Mouse (Mus musculus): ENCODE results near the gene Slc17a2. TPM values are rescaled to one million over a fixed set of nuclear protein-coding genes. Genes with fewer than 3 reads are reported as not detected.
A peak's percentile ranks its signal among the peaks of the same experiment; 100 is the strongest.

Slc17a2 gene
- total and polyA plus RNA-seq, 2 experiments from 2014 or later = not detected

GRCm38 (mm10) chr13:23833053-23833452 is 26.3 kb downstream of the Slc17a2 start:
- DNase-seq (peak; percentile 67), ATAC-seq (peak; percentile 56; the same call in 1 of the 2 replicates)
- Histone ChIP-seq H3K4me1 (ENCODE audit: insufficient read depth) (no peaks in the 10 kb centered on the region), H3K36me3 (ENCODE audit: insufficient read depth) (no peaks in the 10 kb centered on the region), H3K4me3 (ENCODE audit: low read depth, low read length) (no peak overlapping the region), H3K27me3 (ENCODE audit: insufficient read depth, low read length) (no peaks in the 10 kb centered on the region), H3K9me3 (ENCODE audit: low read length) (no peaks in the 10 kb centered on the region; the same call in 1 of the 2 replicates), H3K4me2 (ENCODE audit: low read depth) (no peak overlapping the region), H3K27ac (ENCODE audit: low read depth, low read length) (no peak overlapping the region), H3K9ac (no peak overlapping the region)
- peak; percentile 75 for TF ChIP-seq CTCF (IDR thresholded peaks at IDR 0.05; ENCODE audit: low read depth)
- WGBS = 11% methylated on average over 6 of the region's 6 CpGs

DNA sequence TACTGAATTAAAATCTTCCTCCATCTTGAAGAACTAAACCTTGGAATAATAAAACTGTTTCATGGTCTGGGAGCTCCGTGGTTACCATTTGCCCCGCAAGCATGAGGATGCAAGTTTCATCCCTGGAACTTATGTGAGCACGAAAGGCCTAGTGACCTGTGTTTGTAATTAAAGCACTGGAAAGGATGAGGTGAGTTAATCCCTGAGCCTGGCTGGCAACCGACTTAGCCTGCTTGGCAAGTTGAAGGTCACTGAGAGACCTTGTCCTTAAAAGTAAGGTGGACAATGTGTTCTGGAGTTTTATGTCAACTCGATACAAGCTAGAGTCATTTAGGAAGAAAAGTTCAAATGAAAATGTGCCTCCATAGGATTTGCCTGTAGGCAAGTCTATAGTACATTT is 28.0 kb downstream of the Slc17a2 start:
- Histone ChIP-seq H3K27ac (ENCODE audit: low read depth, low read length) (no peak overlapping the region), H3K4me1 (ENCODE audit: insufficient read depth) (no peaks in the 10 kb centered on the region), H3K9ac (no peak overlapping the region), H3K4me2 (ENCODE audit: low read depth) (no peak overlapping the region), H3K36me3 (ENCODE audit: insufficient read depth) (no peaks in the 10 kb centered on the region), H3K4me3 (ENCODE audit: low read depth, low read length) (no peak overlapping the region), H3K9me3 (ENCODE audit: low read length) (no peaks in the 10 kb centered on the region; the same call in 1 of the 2 replicates), H3K27me3 (ENCODE audit: insufficient read depth, low read length) (no peaks in the 10 kb centered on the region)
- DNase-seq (no peak), ATAC-seq (no peak)
- 89% methylated on average over 5 of the region's 5 CpGs for WGBS
- TF ChIP-seq CTCF (IDR thresholded peaks at IDR 0.05; ENCODE audit: low read depth) = no peak

GRCm38 (mm10) chr13:23836630-23837029 is 29.8 kb downstream of the Slc17a2 start:
- no peak overlapping the region for H3K27ac ChIP-seq (ENCODE audit: low read depth, low read length)
- H3K4me1 ChIP-seq (ENCODE audit: insufficient read depth) = no peaks in the 10 kb centered on the region
- no peaks in the 10 kb centered on the region; the same call in 1 of the 2 replicates for H3K9me3 ChIP-seq (ENCODE audit: low read length)
- H3K27me3 ChIP-seq (ENCODE audit: insufficient read depth, low read length) = no peaks in the 10 kb centered on the region
- no peak for TF ChIP-seq CTCF (IDR thresholded peaks at IDR 0.05; ENCODE audit: low read depth)
- H3K4me2 ChIP-seq (ENCODE audit: low read depth) = no peak overlapping the region
- no peak overlapping the region for H3K9ac ChIP-seq
- no peak overlapping the region for H3K4me3 ChIP-seq (ENCODE audit: low read depth, low read length)
- no peak for ATAC-seq
- DNase-seq = no peak
- no peaks in the 10 kb centered on the region for H3K36me3 ChIP-seq (ENCODE audit: insufficient read depth)
- 99% methylated on average over 5 of the region's 5 CpGs for WGBS

GRCm38 (mm10) chr13:23839308-23839707 is 32.5 kb downstream of the Slc17a2 start, which contains the start of gene Slc17a3:
Gene Slc17a3, plus strand, starts transcription at chr13:23839434.
- TF ChIP-seq CTCF (IDR thresholded peaks at IDR 0.05; ENCODE audit: low read depth) = no peak
- H3K36me3 ChIP-seq (ENCODE audit: insufficient read depth) = no peaks in the 10 kb centered on the region
- ATAC-seq (no peak), DNase-seq (no peak)
- no peak within 1 kb of the TSS for H3K4me3 ChIP-seq (ENCODE audit: low read depth, low read length)
- no peaks in the 10 kb centered on the region for H3K4me1 ChIP-seq (ENCODE audit: insufficient read depth)
- no peaks in the 10 kb centered on the region for H3K27me3 ChIP-seq (ENCODE audit: insufficient read depth, low read length)
- H3K9me3 ChIP-seq (ENCODE audit: low read length) = no peaks in the 10 kb centered on the region; the same call in 1 of the 2 replicates
- H3K27ac ChIP-seq (ENCODE audit: low read depth, low read length) = no peak within 1 kb of the TSS
- H3K9ac ChIP-seq = no peak within 1 kb of the TSS
- no peak within 1 kb of the TSS for H3K4me2 ChIP-seq (ENCODE audit: low read depth)
- 88% methylated on average over 2 of the region's 2 CpGs for WGBS

DNA sequence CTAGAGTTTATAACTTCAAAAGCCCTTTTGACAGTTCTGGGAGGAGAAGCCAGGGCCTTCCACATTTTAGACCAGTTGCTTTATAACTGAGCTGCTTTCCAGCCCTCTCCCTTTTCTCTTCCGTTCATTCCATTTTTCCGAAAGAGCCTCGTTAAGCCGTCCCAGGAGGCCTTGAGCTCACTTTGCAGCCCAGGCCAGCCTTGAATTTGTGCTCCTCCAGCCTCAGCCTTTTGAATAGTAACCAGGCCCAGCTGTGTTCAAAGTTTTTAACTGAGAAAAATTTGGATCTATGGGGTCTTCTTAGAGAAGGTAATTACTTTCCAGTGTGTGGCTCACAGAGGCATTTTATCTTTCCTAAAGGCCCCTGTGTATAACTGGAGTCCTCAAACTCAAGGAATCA is 39.1 kb downstream of the Slc17a2 start:
- WGBS = 37% methylated on average over 4 of the region's 4 CpGs
- no peak for TF ChIP-seq CTCF (IDR thresholded peaks at IDR 0.05; ENCODE audit: low read depth)

DNA sequence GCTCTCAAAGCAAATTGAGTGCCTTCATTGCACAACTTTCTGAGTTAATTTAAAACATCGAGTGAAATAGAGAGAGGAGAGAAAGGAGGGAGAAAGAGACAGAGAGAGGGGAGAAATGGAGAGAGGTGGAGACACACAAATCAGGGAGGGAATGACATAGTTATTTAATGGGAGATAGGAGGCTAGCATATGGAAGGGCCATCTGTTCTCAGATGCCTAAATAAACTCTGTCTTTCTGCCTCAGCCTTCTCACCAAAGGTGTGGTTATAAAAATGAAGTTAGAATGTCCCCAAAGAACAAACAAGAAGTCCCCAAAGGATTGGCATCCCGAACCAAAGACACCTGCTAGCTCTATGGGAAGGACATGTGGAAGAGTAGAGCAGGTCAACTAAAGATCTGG is 42.5 kb downstream of the Slc17a2 start:
- TF ChIP-seq CTCF (IDR thresholded peaks at IDR 0.05; ENCODE audit: low read depth) = no peak
- no peaks in the 10 kb centered on the region for H3K27me3 ChIP-seq (ENCODE audit: insufficient read depth, low read length)
- no peaks in the 10 kb centered on the region for H3K9me3 ChIP-seq (ENCODE audit: low read length)
- no peak for DNase-seq
- H3K4me3 ChIP-seq (ENCODE audit: low read depth, low read length) = no peak overlapping the region
- no peak overlapping the region for H3K9ac ChIP-seq
- no peaks in the 10 kb centered on the region for H3K4me1 ChIP-seq (ENCODE audit: insufficient read depth)
- 78% methylated on average over 2 of the region's 2 CpGs for WGBS
- no peak overlapping the region for H3K27ac ChIP-seq (ENCODE audit: low read depth, low read length)
- H3K4me2 ChIP-seq (ENCODE audit: low read depth) = no peak overlapping the region
- no peak for ATAC-seq
- no peaks in the 10 kb centered on the region for H3K36me3 ChIP-seq (ENCODE audit: insufficient read depth)

More for the DNA sequence above, 39.1 kb downstream of the Slc17a2 start:
- Histone ChIP-seq H3K4me3 (ENCODE audit: low read depth, low read length) (no peak overlapping the region), H3K9me3 (ENCODE audit: low read length) (no peaks in the 10 kb centered on the region), H3K36me3 (ENCODE audit: insufficient read depth) (no peaks in the 10 kb centered on the region), H3K27ac (ENCODE audit: low read depth, low read length) (no peak overlapping the region), H3K4me2 (ENCODE audit: low read depth) (no peak overlapping the region), H3K27me3 (ENCODE audit: insufficient read depth, low read length) (no peaks in the 10 kb centered on the region), H3K9ac (no peak overlapping the region), H3K4me1 (ENCODE audit: insufficient read depth) (no peaks in the 10 kb centered on the region)
- ATAC-seq (no peak), DNase-seq (no peak)

GRCm38 (mm10) chr13:23856401-23856800 is 49.6 kb downstream of the Slc17a2 start:
- Histone ChIP-seq H3K9ac (no peak overlapping the region), H3K4me3 (ENCODE audit: low read depth, low read length) (no peak overlapping the region), H3K27me3 (ENCODE audit: insufficient read depth, low read length) (no peaks in the 10 kb centered on the region), H3K36me3 (ENCODE audit: insufficient read depth) (no peaks in the 10 kb centered on the region), H3K4me1 (ENCODE audit: insufficient read depth) (no peaks in the 10 kb centered on the region), H3K9me3 (ENCODE audit: low read length) (no peaks in the 10 kb centered on the region), H3K4me2 (ENCODE audit: low read depth) (no peak overlapping the region), H3K27ac (ENCODE audit: low read depth, low read length) (no peak overlapping the region)
- no peak for DNase-seq
- ATAC-seq = no peak
- TF ChIP-seq CTCF (IDR thresholded peaks at IDR 0.05; ENCODE audit: low read depth) = no peak
- 67% methylated on average over 3 of the region's 3 CpGs for WGBS

Measured in forebrain, postnatal 0 days (tissue).